Mouse (Mus musculus): ENCODE measurements at regions not wholly inside any gene's neighbourhood (a gene's known extent, or its start where the extent isn't known, plus 50 kb on each side); places are given as distances from the start of the nearest gene placed in this dataset.

- TF ChIP-seq CHD2 (IDR thresholded peaks at IDR 0.05; ENCODE audit: low read length) (no peak), POLR2A (IDR thresholded peaks at IDR 0.05; ENCODE audit: low read depth, low read length) (no peak), CTCF (conservative IDR thresholded peaks at IDR 0.05 in 1 of 2, IDR thresholded peaks at IDR 0.05 in 1 of 2; ENCODE audit: low read depth in 2 of 2, low read length in 2 of 2) (no peak), KAT2A (IDR thresholded peaks at IDR 0.05; ENCODE audit: insufficient replicate concordance, low read length) (no peak), ZMIZ1 (IDR thresholded peaks at IDR 0.05; ENCODE audit: low read depth, low read length) (no peak), MAFK (IDR thresholded peaks at IDR 0.05; ENCODE audit: insufficient replicate concordance, low read length) (no peak), MEF2A (IDR thresholded peaks at IDR 0.05; ENCODE audit: borderline replicate concordance, low read depth, low read length) (no peak), BHLHE40 (IDR thresholded peaks at IDR 0.05; ENCODE audit: low read depth, low read length) (no peak), SIN3A (IDR thresholded peaks at IDR 0.05; ENCODE audit: low read length) (no peak)
Measured at GRCm38 (mm10) chr13:3258379-3258778, 279.5 kb upstream of the Gdi2 start.

Data from CH12.LX (cell line).